Comparison of ENCODE assay signal across 12 mouse cellular contexts in the genomic region with DNA sequence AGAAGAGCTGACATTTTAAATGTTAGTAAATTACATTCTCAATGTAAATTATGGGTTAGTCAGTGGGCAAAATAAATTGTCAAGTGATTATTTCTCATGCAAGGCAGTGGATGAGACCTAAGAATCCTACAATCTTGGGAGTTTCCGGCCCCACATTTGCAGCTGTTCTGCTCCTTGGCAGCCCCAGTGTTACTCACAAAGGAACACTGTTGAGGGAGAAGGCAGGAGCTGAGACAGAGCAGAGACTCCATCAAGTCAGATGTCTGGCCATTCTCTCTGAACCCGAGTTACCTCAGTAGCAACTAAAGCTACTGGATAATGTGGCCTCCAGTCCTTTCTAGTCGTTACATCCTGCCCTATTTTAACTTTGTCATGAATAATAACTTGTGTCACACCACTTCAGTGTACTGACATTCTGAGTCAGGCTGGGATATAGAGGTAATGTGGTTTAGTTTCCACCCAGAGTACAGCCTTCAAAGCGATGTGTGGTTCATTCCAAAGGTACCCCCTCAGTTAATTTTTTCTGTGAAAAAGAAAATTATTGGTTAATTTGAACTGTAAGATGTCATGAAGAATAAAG. TPM values are rescaled to one million over a fixed set of nuclear protein-coding genes. Genes with fewer than 3 reads are reported as not detected.
DNase-seq lines count a peak whose midpoint lies in the region; ATAC-seq and TF ChIP-seq lines count a peak whose summit lies in the region.
"Had no signal": no experiment of that assay in that cellular context is flagged by ENCODE, and none has a peak within 500 bp of the region (broad histone marks: within the 10 kb centered on the region; RNA-seq: fewer than 3 reads in every experiment).

No protein-coding gene starts in this region.

- H3K9ac ChIP-seq in forebrain, embryonic 15.5 days (replicated peaks), result no peak overlapping the region
- no peak overlapping the region for H3K9ac ChIP-seq in lung, postnatal 0 days (replicated peaks; ENCODE audit: low read depth)
- H3K9ac ChIP-seq: limb, embryonic 12.5 days; lung, embryonic 15.5 days had no signal

- H3K27ac ChIP-seq in forebrain, embryonic 15.5 days (replicated peaks), result no peak overlapping the region
- no peak overlapping the region for H3K27ac ChIP-seq in forebrain, embryonic 10.5 days
- no peak overlapping the region for H3K27ac ChIP-seq in lung, postnatal 0 days (ENCODE audit: low read length)
- peak overlapping the region; percentile 31; the same call in 1 of the 2 replicates for H3K27ac ChIP-seq in olfactory bulb, adult 2 months (ENCODE audit: insufficient read depth, low read depth, low read length)
- H3K27ac ChIP-seq: limb, embryonic 12.5 days; lung, embryonic 15.5 days; midbrain, embryonic 10.5 days had no signal

- H3K27me3 ChIP-seq in forebrain, embryonic 15.5 days, result no peaks in the 10 kb centered on the region
- no peaks in the 10 kb centered on the region for H3K27me3 ChIP-seq in forebrain, embryonic 10.5 days (ENCODE audit: poor library complexity, severe bottlenecking)
- no peaks in the 10 kb centered on the region for H3K27me3 ChIP-seq in lung, postnatal 0 days (replicated peaks; ENCODE audit: insufficient read depth, low read length)
- H3K27me3 ChIP-seq: limb, embryonic 12.5 days; lung, embryonic 15.5 days had no signal

- TF ChIP-seq EP300 in lung, postnatal 0 days (IDR thresholded peaks at IDR 0.05), result 0 out of 2 replicates have a peak, but pooled peaks have one; percentile 20

- 0 out of 2 replicates have a peak, but pooled peaks have one; percentile 38 for ATAC-seq in forebrain, embryonic 15.5 days (replicated peaks)
- no peak for ATAC-seq in lung, postnatal 0 days

- DNase-seq in forebrain, embryonic 10.5 days (ENCODE audit: extremely low spot score, low spot score), result no peak
- DNase-seq in lung, postnatal 0 days (ENCODE audit: low spot score), result peak; percentile 8
- no peak for DNase-seq in lung, postnatal 4 days
- peak; percentile 46 for DNase-seq in brain, embryonic 14.5 days (ENCODE audit: low read depth)
- no peak for DNase-seq in B cell, adult 2 months
- no peak for DNase-seq in spleen, adult 18-20 months
- DNase-seq: kidney, adult 11 months had no signal

- no peak overlapping the region for H3K4me3 ChIP-seq in forebrain, embryonic 15.5 days
- H3K4me3 ChIP-seq in forebrain, embryonic 10.5 days, result no peak overlapping the region
- no peak overlapping the region for H3K4me3 ChIP-seq in lung, postnatal 0 days (ENCODE audit: low read depth, low read length)
- no peak overlapping the region for H3K4me3 ChIP-seq in olfactory bulb, adult 2 months (ENCODE audit: insufficient read depth, low read depth, low read length)
- H3K4me3 ChIP-seq: limb, embryonic 12.5 days; lung, embryonic 15.5 days; midbrain, embryonic 10.5 days had no signal

- H3K4me2 ChIP-seq in forebrain, embryonic 15.5 days (replicated peaks), result no peak overlapping the region
- no peak overlapping the region for H3K4me2 ChIP-seq in lung, postnatal 0 days (replicated peaks; ENCODE audit: low read depth, low read length)
- H3K4me2 ChIP-seq: limb, embryonic 12.5 days; lung, embryonic 15.5 days had no signal

- no peak for TF ChIP-seq CTCF in lung, postnatal 0 days (IDR thresholded peaks at IDR 0.05)
- no peak for TF ChIP-seq CTCF in brain, embryonic 14.5 days (IDR thresholded peaks at IDR 0.05; ENCODE audit: borderline replicate concordance, extremely low read depth, insufficient read depth, insufficient read length)
- no peak for TF ChIP-seq CTCF in olfactory bulb, adult 2 months (IDR thresholded peaks at IDR 0.05; ENCODE audit: insufficient read depth, low read depth, low read length)

- 55% methylated on average over 4 of the region's 4 CpGs for WGBS in forebrain, embryonic 15.5 days
- 79% methylated on average over 4 of the region's 4 CpGs for whole genome bisulfite sequencing in forebrain, embryonic 10.5 days
- 64% methylated on average over 4 of the region's 4 CpGs for WGBS in lung, postnatal 0 days
- 29% methylated on average over 4 of the region's 4 CpGs for WGBS in olfactory bulb, adult 2 months

- no peak for TF ChIP-seq POLR2A in brain, embryonic 14.5 days (IDR thresholded peaks at IDR 0.05; ENCODE audit: borderline replicate concordance, extremely low read depth, insufficient read depth, insufficient read length, poor library complexity, severe bottlenecking)
- TF ChIP-seq POLR2A in olfactory bulb, adult 2 months (IDR thresholded peaks at IDR 0.05; ENCODE audit: insufficient read depth, low read depth, low read length), result no peak

- peaks cover 10% of the 10 kb centered on the region for H3K4me1 ChIP-seq in forebrain, embryonic 15.5 days
- peaks cover 11% of the 10 kb centered on the region for H3K4me1 ChIP-seq in forebrain, embryonic 10.5 days
- H3K4me1 ChIP-seq in lung, postnatal 0 days (ENCODE audit: insufficient read depth, low read depth, low read length), result no peaks in the 10 kb centered on the region
- H3K4me1 ChIP-seq in olfactory bulb, adult 2 months (ENCODE audit: control insufficient read depth, insufficient read depth, low read length), result peaks cover 2% of the 10 kb centered on the region
- H3K4me1 ChIP-seq: limb, embryonic 12.5 days; lung, embryonic 15.5 days had no signal

- no peaks in the 10 kb centered on the region for H3K9me3 ChIP-seq in forebrain, embryonic 15.5 days
- no peaks in the 10 kb centered on the region; the same call in 1 of the 2 replicates for H3K9me3 ChIP-seq in forebrain, embryonic 10.5 days
- no peaks in the 10 kb centered on the region for H3K9me3 ChIP-seq in lung, postnatal 0 days (ENCODE audit: low read length)
- H3K9me3 ChIP-seq: limb, embryonic 12.5 days; lung, embryonic 15.5 days; midbrain, embryonic 10.5 days had no signal

- no peaks in the 10 kb centered on the region for H3K36me3 ChIP-seq in forebrain, embryonic 15.5 days
- peaks cover 7% of the 10 kb centered on the region; the same call in 1 of the 2 replicates for H3K36me3 ChIP-seq in forebrain, embryonic 10.5 days (replicated peaks)
- H3K36me3 ChIP-seq in lung, postnatal 0 days (ENCODE audit: insufficient read depth, low read length), result no peaks in the 10 kb centered on the region
- H3K36me3 ChIP-seq: lung, embryonic 15.5 days had no signal

RNA-seq across cellular contexts. Expression of a gene that starts 23.7 kb away (rescaled TPM):
- polyA plus RNA-seq in forebrain, embryonic 15.5 days (2015; fragmentation: Nextera tagmentation; extraction: Ambion mirVana), result 12.1 and 12.4 TPM in 2 replicates
- polyA plus RNA-seq in forebrain, embryonic 10.5 days (2016; fragmentation: Nextera tagmentation; extraction: Ambion mirVana), result 20.6 and 22.0 TPM in 2 replicates
- polyA plus RNA-seq in lung, postnatal 0 days (2015; fragmentation: Nextera tagmentation; extraction: Ambion mirVana), result 41.6 and 43.9 TPM in 2 replicates
- 7.2 and 8.5 TPM in 2 replicates for polyA plus RNA-seq in brain, embryonic 14.5 days (2012; rRNA removed)
- not detected in 2 replicates for polyA plus RNA-seq in olfactory bulb, adult 2 months (2012; ENCODE audit: insufficient read depth, insufficient read length, low replicate concordance, missing spikeins)

Comparison
In these comparisons a context has a peak if more than half of its experiments do, and no peak if none do; other contexts are left out.
1. DNase-seq: peak in lung, postnatal 0 days (single experiment) and brain, embryonic 14.5 days (single experiment); none in forebrain, embryonic 10.5 days (single experiment), lung, postnatal 4 days (0 of 2), B cell, adult 2 months (0 of 2) and spleen, adult 18-20 months (0 of 2).